Mouse (Mus musculus) embryonic facial prominence, embryonic 13.5 days (tissue): ENCODE results near the gene Atp10b. TPM values are rescaled to one million over a fixed set of nuclear protein-coding genes. Genes with fewer than 3 reads are reported as not detected.

Experiments
- ATAC-seq: fragments of 200-750 bp; cut with Nextera tagmentation; 2 replicates; pipeline ENCODE4 v1.8.0; 2017; ENCODE audit warnings: low read depth; ENCODE audit not compliant: insufficient number of reproducible peaks, insufficient read depth, low FRiP score, low TSS enrichment
- H3K27ac ChIP-seq: fragments of 300-500 bp; sonication (generic); 2 replicates; pipeline ENCODE4 v1.5.1; 2015; ENCODE audit warnings: moderate library complexity, mild to moderate bottlenecking, inconsistent platforms
- H3K27me3 ChIP-seq: fragments of 300-500 bp; sonication (generic); 2 replicates; pipeline ENCODE4 v1.6.1; 2015; ENCODE audit warnings: mild to moderate bottlenecking, inconsistent platforms
- H3K36me3 ChIP-seq: fragments of 300-500 bp; sonication (generic); 2 replicates; pipeline ENCODE4 v1.6.1; 2015; ENCODE audit warnings: mild to moderate bottlenecking, inconsistent platforms
- H3K4me1 ChIP-seq: fragments of 300-500 bp; sonication (generic); 2 replicates; pipeline ENCODE4 v1.6.1; 2015; ENCODE audit warnings: inconsistent platforms
- H3K4me2 ChIP-seq: fragments of 300-500 bp; sonication (generic); 2 replicates; pipeline ENCODE4 v1.6.1; 2015; ENCODE audit warnings: moderate library complexity, mild to moderate bottlenecking, inconsistent platforms
- H3K4me3 ChIP-seq: fragments of 300-500 bp; sonication (generic); 2 replicates; pipeline ENCODE4 v1.5.1; 2015; ENCODE audit warnings: mild to moderate bottlenecking, inconsistent platforms
- H3K9ac ChIP-seq: fragments of 300-500 bp; sonication (generic); 2 replicates; pipeline ENCODE4 v1.6.1; 2015; ENCODE audit warnings: mild to moderate bottlenecking, inconsistent platforms
- H3K9me3 ChIP-seq: fragments of 300-500 bp; sonication (generic); 2 replicates; pipeline ENCODE4 v1.6.1; 2016; ENCODE audit warnings: inconsistent platforms
- WGBS: fragments of 180-500 bp; shearing (Covaris S2); methylation state at CpG from one replicate; pipeline ENCODE4 v1.1.7; 2015; ENCODE audit warnings: mixed read lengths; 5-methylcytosine and 5-hydroxymethylcytosine counted together
- polyA plus RNA-seq: library from polyadenylated mRNA; unstranded; fragments of >200 nt; fragmentation: Nextera tagmentation; extraction: Ambion mirVana; gene quantifications from 2 replicates; pipeline ENCODE4 v1.2.1, GENCODE M21; 2015

The Atp10b gene
- polyA plus RNA-seq, 1 experiment from 2014 or later, result 1.0 TPM

GRCm38 (mm10) chr11:43158814-43159213 is 9.1 kb downstream of the Atp10b start:
- 38% methylated on average over 1 of the region's 1 CpGs for WGBS
- no peak for ATAC-seq
- H3K4me1 ChIP-seq, result 0 out of 2 replicates have a peak, but pooled peaks cover 3% of the 10 kb centered on the region
- no peak overlapping the region for H3K9ac ChIP-seq
- no peak overlapping the region for H3K4me3 ChIP-seq
- no peaks in the 10 kb centered on the region for H3K9me3 ChIP-seq
- H3K36me3 ChIP-seq, result no peaks in the 10 kb centered on the region
- no peak overlapping the region for H3K4me2 ChIP-seq
- no peak overlapping the region for H3K27ac ChIP-seq
- H3K27me3 ChIP-seq, result no peaks in the 10 kb centered on the region

- Histone ChIP-seq H3K27ac (no peak overlapping the region), H3K4me2 (no peak overlapping the region), H3K9me3 (no peaks in the 10 kb centered on the region), H3K4me1 (0 out of 2 replicates have a peak, but pooled peaks cover 3% of the 10 kb centered on the region), H3K27me3 (no peaks in the 10 kb centered on the region), H3K4me3 (no peak overlapping the region), H3K36me3 (no peaks in the 10 kb centered on the region), H3K9ac (no peak overlapping the region)
- WGBS, result 78% methylated on average over 9 of the region's 9 CpGs
- ATAC-seq, result no peak
These were observed 10.7 kb downstream of the Atp10b start for GRCm38 (mm10) chr11:43160188-43160942.

GRCm38 (mm10) chr11:43170601-43171000 is 20.9 kb downstream of the Atp10b start:
- Histone ChIP-seq H3K27ac (no peak overlapping the region), H3K4me1 (no peaks in the 10 kb centered on the region), H3K4me3 (no peak overlapping the region), H3K9ac (no peak overlapping the region), H3K4me2 (no peak overlapping the region), H3K9me3 (no peaks in the 10 kb centered on the region), H3K27me3 (no peaks in the 10 kb centered on the region), H3K36me3 (no peaks in the 10 kb centered on the region)
- ATAC-seq, result no peak
- 62% methylated on average over 2 of the region's 2 CpGs for WGBS

GRCm38 (mm10) chr11:43174359-43175116 is 24.9 kb downstream of the Atp10b start:
- Histone ChIP-seq H3K36me3 (no peaks in the 10 kb centered on the region), H3K27ac (no peak overlapping the region), H3K4me3 (no peak overlapping the region), H3K4me1 (no peaks in the 10 kb centered on the region), H3K9me3 (no peaks in the 10 kb centered on the region), H3K9ac (no peak overlapping the region), H3K27me3 (no peaks in the 10 kb centered on the region), H3K4me2 (no peak overlapping the region)
- 59% methylated on average over 6 of the region's 6 CpGs for WGBS
- no peak for ATAC-seq

- Histone ChIP-seq H3K9me3 (no peaks in the 10 kb centered on the region), H3K4me2 (no peak overlapping the region), H3K4me3 (no peak overlapping the region), H3K36me3 (no peaks in the 10 kb centered on the region), H3K27ac (no peak overlapping the region), H3K4me1 (peaks cover 8% of the 10 kb centered on the region), H3K9ac (no peak overlapping the region), H3K27me3 (no peaks in the 10 kb centered on the region)
- 79% methylated on average over 2 of the region's 2 CpGs for WGBS
- ATAC-seq, result no peak
These were observed 32.7 kb downstream of the Atp10b start for GRCm38 (mm10) chr11:43182401-43182800.

GRCm38 (mm10) chr11:43182816-43183215 is 33.1 kb downstream of the Atp10b start:
- H3K9me3 ChIP-seq, result no peaks in the 10 kb centered on the region
- 81% methylated on average over 1 of the region's 1 CpGs for WGBS
- ATAC-seq, result no peak
- H3K36me3 ChIP-seq, result no peaks in the 10 kb centered on the region
- peaks cover 8% of the 10 kb centered on the region for H3K4me1 ChIP-seq
- no peak overlapping the region for H3K27ac ChIP-seq
- no peak overlapping the region for H3K9ac ChIP-seq
- H3K4me3 ChIP-seq, result no peak overlapping the region
- H3K27me3 ChIP-seq, result no peaks in the 10 kb centered on the region
- H3K4me2 ChIP-seq, result no peak overlapping the region

GRCm38 (mm10) chr11:43183457-43183856 is 33.8 kb downstream of the Atp10b start:
- Histone ChIP-seq H3K4me1 (peaks cover 8% of the 10 kb centered on the region), H3K4me3 (no peak overlapping the region), H3K9me3 (no peaks in the 10 kb centered on the region), H3K27ac (no peak overlapping the region), H3K27me3 (no peaks in the 10 kb centered on the region), H3K4me2 (no peak overlapping the region; the same call in 1 of the 2 replicates), H3K9ac (no peak overlapping the region), H3K36me3 (no peaks in the 10 kb centered on the region)
- 25% methylated on average over 4 of the region's 4 CpGs for WGBS
- ATAC-seq, result no peak

GRCm38 (mm10) chr11:43186291-43186690 is 36.6 kb downstream of the Atp10b start:
- H3K9me3 ChIP-seq, result no peaks in the 10 kb centered on the region
- no peak overlapping the region for H3K9ac ChIP-seq
- H3K27ac ChIP-seq, result no peak overlapping the region
- H3K36me3 ChIP-seq, result no peaks in the 10 kb centered on the region
- H3K4me2 ChIP-seq, result no peak overlapping the region
- peaks cover 8% of the 10 kb centered on the region for H3K4me1 ChIP-seq
- H3K4me3 ChIP-seq, result no peak overlapping the region
- WGBS, result 68% methylated on average over 6 of the region's 6 CpGs
- ATAC-seq, result no peak
- no peaks in the 10 kb centered on the region for H3K27me3 ChIP-seq

- Histone ChIP-seq H3K9me3 (no peaks in the 10 kb centered on the region), H3K27me3 (no peaks in the 10 kb centered on the region), H3K27ac (no peak overlapping the region), H3K36me3 (no peaks in the 10 kb centered on the region), H3K9ac (no peak overlapping the region), H3K4me3 (no peak overlapping the region), H3K4me2 (no peak overlapping the region), H3K4me1 (no peaks in the 10 kb centered on the region)
- WGBS, result 87% methylated on average over 3 of the region's 3 CpGs
- no peak for ATAC-seq
These were observed 40.3 kb downstream of the Atp10b start for GRCm38 (mm10) chr11:43189817-43190593.

- Histone ChIP-seq H3K27me3 (no peaks in the 10 kb centered on the region), H3K9ac (no peak overlapping the region), H3K9me3 (no peaks in the 10 kb centered on the region), H3K27ac (no peak overlapping the region), H3K4me3 (no peak overlapping the region), H3K36me3 (no peaks in the 10 kb centered on the region), H3K4me1 (0 out of 2 replicates have a peak, but pooled peaks cover 6% of the 10 kb centered on the region), H3K4me2 (no peak overlapping the region)
- no peak for ATAC-seq
- 73% methylated on average over 2 of the region's 2 CpGs for WGBS
These were observed 49.1 kb downstream of the Atp10b start for GRCm38 (mm10) chr11:43198811-43199210.

GRCm38 (mm10) chr11:43199358-43199757 is 49.7 kb downstream of the Atp10b start:
- Histone ChIP-seq H3K27ac (no peak overlapping the region), H3K4me1 (0 out of 2 replicates have a peak, but pooled peaks cover 6% of the 10 kb centered on the region), H3K4me3 (no peak overlapping the region), H3K9ac (no peak overlapping the region), H3K27me3 (no peaks in the 10 kb centered on the region), H3K4me2 (no peak overlapping the region), H3K36me3 (no peaks in the 10 kb centered on the region), H3K9me3 (no peaks in the 10 kb centered on the region)
- no peak for ATAC-seq
